Mouse (Mus musculus) activated CD4-positive, CD25-positive, alpha-beta regulatory T cell, adult 4 months (primary cell): Measurements from ENCODE around the gene Tdrd12. TPM values are rescaled to one million over a fixed set of nuclear protein-coding genes. Genes with fewer than 3 reads are reported as not detected.
A peak's percentile ranks its signal among the peaks of the same experiment; 100 is the strongest.
"Not testable (repeated sequence)": the region's sequence is repeated elsewhere in the genome, so short reads cannot be mapped to it uniquely, and the experiment has no call there.

Source experiments
- ATAC-seq: one replicate; pipeline ENCODE4 v1.8.0; 2017
- polyA plus RNA-seq, 2 experiments: library from polyadenylated mRNA; unstranded; fragments of 100-300 nt; shearing (Covaris generic); gene quantifications; one replicate each; pipeline ENCODE4 v1.2.1; 2017

Tdrd12 gene
- polyA plus RNA-seq = not detected

DNA sequence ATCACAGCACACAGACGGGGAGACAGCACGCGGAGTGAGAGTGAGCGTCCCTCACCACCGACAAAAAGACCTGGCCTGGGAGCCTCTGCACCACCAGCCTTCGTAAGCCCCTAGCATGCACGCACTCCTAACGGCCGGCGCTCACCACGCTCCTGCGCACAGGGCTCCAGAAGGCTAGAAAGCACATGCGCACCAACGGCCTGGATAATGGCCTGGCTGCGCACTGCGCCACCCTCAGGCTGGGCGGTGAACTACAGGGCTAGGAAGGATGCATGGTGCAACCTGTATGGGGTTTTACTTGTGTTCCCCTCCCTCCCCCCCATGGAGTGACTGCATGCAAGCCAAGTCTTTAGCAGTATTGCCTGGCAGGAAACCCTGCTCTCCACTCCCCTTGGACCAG lies at the start of gene Tdrd12:
Tdrd12 (minus strand) TSS at position 184 of the 400 bp plus-strand sequence.
- no peak for ATAC-seq

DNA sequence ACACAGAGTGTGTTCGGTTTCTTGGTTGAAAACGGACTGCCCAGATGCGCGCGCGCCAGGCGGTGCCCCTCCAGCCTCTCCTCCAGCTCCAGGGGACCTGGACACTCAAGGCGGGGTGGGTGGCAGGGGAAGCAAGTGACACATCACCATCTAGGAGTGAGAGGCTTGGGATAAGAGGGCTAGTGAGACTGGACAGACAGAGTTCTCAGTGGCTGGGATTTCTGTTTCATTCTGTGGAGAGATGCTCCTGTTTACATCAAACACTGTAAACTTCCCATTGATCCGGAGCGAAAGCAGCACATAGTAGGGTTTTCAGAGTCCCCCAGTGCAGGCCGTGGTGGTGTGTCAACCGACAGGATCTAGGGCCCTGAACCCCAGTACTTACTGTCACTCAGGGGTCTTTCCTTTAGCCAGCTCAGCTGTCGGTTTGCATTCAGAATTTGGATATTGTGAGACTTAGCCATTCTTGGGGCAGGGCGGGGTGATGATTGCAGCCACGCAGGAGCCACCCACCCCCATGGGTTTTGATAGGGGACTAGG lies 49.4 kb upstream of the Tdrd12 start:
- no peak for ATAC-seq

DNA sequence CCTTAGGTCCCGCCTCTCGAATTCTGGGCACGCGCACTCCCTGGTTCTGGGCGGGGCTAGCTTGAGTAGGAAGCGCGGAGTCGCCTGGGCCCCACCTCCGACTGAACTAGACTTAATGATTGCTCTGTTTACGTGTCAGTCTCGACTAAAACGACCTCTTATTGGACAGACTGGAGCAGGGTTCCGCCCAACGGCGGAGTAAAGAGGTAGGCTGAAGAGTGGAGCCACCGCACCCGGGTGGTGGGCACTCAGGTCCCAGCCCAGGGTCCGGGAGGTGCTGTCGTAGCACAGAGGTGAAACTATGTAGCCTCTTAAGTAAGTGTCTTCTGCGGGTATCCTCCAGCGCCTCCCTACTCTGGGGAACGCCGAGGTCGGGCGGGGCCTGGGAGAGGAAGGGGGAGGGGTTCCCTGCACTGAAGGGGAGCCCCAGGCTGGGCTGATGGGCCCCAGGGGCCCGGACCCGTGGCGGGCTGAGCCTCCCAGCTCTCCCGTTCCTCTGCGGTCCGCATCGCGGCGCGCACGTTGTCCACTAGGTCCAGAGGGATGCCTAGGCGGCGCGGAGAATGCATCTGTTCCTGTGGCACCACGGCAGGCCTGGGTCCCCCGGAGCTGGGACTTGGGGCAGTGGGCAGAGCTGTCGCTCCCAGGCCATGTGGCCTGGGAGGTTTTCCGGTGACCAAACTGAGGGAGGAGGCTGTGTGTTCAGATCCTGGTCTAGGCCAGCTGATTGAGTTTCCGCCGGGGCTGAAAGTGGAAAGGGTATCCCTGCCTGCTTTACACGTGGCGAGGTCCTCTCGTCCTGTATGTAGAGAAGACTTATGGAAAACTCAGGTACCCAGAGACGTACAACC lies 48.7 kb upstream of the Tdrd12 start, which contains the start of gene Ankrd27:
Ankrd27 (plus strand) TSS at position 190 of the 851 bp plus-strand sequence.
- ATAC-seq = peak; percentile 98

DNA sequence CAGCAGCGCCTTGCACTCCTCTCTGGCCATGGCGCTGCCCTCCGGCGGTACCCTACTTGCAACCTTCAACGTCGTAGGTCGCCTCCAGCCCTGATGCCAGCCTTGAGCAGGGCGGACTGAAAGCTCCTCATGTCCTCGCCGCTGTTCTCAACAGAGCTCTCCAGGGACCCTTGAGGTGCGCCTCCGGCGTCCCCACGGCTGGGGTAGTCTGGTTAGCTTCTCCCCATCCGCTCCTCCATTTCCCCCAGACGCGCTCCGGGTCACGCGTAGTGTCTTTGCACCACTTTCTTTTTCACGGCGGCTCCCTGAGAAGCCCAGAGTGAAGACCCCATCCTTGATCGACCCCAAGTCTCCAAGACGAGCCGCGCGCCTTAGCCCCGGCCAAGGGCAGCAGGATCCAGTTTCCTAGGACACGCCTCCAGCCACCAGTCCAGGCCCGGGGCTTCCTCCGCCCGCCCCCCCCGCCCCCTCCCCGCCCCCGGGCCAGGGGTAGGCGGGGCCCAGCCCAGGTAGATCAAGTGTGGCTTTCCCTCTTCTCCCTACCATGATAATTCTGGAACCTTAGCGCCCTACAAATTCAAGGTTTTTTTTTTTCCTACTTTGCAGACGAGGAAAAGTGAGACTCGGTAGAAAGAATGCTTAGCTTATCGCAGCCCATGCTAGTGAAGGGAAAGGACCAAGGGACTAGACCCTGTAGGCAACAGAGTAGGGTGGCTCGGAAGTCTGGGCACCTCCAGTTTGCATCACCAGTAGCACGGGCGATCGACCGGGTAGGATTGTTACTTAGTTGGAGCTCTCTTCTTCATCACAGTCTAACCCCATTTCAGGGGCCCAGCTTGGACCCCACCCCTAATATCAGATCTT lies 47.9 kb upstream of the Tdrd12 start, which contains the start of gene Rgs9bp:
Rgs9bp (minus strand) TSS at position 392 of the 864 bp plus-strand sequence.
- peak; percentile 29 for ATAC-seq

DNA sequence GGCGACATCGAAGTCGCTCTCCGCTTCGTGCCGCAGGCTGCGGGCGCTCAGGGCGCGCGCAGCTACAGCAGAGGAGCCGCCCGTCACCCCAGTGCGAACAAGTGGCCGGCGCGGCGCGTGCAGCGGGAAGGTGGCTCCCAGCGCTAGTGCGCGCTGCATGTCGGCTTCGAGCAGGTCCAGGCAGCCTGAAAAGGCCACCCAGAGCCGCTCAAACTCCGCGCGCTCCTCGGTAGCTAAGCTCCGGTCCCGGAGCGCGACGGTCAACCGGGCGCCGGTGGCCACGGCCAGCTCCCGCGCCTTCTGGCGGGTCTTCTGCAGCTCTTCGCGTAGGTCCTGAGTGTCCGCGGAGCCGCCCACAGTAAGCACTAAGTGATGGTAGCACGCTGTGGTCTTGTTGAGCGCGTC lies 47.2 kb upstream of the Tdrd12 start:
- ATAC-seq = no peak

DNA sequence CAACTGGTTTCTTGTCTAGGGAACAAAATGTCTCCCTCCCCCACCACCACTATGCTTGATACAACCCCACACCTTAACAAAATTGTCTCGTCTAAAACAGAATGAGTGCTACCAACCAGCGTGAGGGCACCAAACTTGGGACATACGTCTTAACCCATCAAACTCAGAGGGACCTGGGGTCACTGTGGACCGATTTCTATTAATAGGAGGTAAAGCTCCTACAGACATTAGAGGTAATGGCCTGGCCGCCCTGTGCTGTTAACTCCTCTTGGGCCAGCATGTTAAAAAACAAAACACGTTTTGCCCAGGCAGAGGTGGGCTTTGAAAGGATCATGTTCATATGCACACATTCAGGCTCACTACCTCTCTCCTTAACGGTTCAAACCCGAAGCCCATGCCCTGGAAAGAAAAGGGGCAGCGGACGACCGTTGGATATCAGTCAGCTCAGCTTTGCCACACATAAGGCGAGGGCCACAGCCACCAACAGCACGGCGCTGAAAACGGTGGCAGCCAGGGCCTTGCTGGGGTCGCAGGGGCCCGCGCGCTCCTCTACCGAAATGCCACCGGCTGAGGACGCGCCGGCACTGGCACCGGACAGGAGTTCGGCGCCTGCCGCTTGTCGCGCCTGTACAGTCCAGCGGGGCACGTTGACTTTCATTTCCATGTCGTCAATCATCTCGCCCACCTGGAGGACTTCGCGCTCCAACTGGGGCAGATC lies 46.7 kb upstream of the Tdrd12 start:
- ATAC-seq = no peak

DNA sequence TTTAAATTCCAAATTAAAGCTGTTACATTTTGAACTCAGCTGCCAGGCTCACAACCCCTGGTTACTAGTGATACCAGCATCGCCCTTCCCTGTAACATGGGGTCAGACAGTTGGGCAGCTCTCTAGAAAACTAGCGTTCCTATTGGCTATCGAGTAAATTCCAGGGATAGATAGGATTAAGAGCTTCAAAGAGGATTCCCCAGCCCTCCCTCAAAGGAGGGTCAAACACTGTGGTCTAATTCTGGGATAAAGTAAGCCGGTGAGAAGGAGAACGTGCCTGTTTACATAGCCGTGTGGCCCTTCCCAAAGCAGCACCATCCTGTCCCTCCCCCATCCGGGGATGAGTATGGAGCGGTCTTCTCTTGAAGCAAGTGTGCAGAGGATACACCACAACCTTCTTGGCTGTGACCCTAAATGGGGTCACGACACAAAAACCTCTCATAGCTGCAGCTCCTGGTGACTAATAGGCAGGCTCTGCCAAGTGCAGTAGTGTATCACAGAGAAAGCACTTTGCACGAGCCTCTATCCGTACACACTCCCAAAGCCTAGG lies 46.0 kb upstream of the Tdrd12 start:
- no peak for ATAC-seq

DNA sequence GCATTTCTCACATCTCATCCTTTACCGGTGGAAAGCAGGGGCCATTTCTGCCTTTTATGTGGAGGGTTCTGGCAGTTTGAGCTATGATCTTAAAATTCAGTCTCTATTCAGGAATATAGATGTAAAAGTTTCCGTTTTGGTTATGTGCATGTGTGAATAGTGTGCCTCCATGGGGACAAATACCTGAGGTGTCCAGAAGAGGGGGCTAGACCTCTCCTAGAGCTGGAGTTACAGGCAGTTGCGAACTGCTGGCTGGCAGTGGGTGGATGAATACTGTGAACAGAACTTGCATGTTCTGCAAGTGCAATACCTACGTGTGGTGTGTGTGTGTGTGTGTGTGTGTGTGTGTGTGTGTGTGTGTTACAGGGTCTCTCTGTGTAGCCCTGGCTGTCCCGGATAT lies 45.2 kb upstream of the Tdrd12 start:
- ATAC-seq = no peak

DNA sequence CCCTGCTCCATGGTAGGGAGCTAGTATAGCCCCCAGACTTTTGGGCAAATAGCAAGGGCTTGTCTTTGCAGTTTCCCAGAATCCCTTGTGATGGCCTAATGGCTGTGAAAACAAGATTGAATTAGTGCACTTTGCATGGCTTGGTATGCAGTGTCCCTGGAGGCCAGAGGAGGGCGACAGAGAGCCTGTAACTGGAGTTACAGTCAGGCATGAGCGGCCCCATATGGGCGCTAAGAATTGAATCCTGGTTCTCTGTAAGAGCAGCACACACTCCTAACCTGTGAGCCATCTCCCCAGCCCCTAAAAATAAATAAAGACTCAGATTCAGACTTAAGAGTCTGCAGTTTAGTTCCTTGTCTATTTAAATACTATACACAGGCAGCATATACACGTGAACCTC lies 42.3 kb upstream of the Tdrd12 start:
- peak; percentile 60 for ATAC-seq

DNA sequence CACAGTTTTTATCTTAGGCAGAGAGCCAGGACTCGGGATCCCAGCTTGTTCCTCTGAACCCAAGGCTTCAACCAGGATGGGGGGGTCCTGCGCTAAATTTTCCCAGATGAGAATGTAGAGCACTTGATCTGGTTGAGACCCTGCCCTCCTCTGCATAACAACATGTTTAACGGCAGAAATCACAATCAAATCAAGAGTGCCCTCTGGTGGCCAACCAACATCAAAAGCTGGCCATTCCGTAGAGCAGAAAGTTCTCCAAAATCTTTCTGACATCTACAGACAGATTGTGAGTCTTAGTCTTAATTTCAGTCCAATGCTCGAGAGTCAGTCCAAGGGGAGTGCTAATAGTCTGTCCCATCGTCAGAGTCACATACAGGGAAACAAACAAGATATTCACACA lies 33.3 kb upstream of the Tdrd12 start:
- ATAC-seq = not testable (repeated sequence)

DNA sequence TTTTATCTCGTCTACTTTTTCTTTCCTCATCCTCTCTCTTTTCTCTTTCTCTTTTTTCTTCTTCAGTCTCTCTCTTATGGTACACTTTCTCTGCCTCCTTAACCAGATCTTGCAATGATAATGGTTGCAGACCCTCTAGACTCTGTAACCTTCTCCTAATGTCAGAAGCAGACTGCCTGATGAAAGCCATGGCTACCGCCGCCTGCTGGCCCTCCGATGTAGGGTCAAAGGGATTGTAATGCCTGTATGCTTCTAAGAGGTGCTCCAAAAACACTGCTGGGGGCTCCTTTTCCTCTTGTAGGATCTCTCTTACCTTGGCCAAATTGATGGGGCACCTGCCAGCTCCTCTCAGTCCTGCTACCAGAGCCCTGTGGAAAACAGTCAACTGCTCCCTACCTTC lies 32.2 kb upstream of the Tdrd12 start:
- not testable (repeated sequence) for ATAC-seq

DNA sequence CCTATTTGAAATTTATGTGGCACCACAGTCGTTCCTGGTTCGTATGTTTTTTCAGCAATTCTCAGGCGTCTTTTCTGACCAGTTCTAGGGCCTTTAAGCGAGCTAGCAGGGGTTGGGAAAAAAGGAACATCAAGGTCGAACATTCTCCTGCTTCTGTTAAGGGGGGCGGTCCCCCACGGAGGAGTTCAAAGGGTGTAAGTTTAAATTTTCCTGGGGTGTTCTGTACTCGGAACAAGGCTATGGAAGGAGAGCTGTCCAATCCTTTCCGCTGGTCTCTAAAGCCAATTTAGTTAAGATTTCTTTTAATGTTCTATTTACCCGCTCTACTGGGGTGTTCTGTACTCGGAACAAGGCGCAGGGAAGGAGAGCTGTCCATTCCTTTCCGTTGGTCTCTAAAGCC lies 28.4 kb upstream of the Tdrd12 start:
- ATAC-seq = not testable (repeated sequence)

DNA sequence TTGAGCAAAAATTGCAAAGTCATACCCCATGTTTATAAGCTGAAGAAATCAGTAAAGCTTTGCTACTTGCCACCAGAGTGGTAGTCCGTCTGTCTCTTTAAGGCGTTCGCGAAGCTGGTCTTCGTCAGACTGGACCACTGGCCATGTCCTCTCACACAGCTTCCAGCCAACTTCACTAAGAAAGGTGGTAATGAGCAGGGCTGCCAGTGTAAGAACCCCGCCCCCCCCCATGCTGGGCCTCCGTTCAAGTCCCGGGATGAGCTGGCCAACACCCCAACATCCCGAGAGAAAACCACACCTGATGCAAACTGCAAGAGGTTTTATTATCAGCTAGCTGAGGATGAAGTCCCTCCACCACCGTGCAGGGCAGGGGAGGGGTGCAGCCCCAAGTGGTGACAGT lies 27.3 kb upstream of the Tdrd12 start:
- ATAC-seq = not testable (repeated sequence)

DNA sequence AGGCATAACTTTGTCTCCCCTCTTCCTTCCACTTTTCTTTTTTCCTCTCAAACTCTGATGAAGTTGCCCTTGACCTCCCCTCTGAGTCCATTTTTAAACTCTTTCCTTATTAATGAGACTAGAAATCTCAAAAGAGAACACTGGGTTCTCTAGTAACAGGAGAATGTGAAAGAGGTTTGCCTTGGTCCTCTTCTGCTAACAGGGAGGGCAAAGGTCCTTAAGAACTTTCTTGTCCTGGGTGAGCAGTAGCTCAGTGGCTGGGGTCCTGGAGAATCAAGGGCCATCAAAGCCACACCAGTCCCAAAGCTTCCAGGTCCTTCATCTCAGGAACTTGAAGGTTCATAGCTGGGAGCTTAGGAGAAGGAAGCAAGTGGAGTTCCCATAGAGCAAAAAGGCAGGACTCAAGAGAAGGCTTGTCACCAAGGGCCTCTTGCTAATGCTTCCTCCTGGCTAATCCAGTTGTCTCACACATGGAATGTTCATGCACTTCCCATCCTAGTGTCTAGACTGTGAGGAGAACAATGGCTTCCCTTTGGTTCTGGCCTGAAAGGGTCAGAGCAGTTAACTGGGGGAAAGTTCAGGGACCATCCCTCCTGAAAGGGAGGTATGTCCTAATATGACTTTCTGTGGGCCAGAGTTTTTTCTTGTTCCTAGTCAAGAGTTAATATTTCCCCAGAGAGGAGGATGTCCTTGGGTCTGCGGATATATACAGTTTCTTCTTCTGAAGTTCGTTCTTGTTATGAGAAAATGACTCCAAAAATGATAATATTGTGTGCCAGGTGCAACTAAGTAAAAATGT lies 26.7 kb upstream of the Tdrd12 start:
- ATAC-seq = no peak

DNA sequence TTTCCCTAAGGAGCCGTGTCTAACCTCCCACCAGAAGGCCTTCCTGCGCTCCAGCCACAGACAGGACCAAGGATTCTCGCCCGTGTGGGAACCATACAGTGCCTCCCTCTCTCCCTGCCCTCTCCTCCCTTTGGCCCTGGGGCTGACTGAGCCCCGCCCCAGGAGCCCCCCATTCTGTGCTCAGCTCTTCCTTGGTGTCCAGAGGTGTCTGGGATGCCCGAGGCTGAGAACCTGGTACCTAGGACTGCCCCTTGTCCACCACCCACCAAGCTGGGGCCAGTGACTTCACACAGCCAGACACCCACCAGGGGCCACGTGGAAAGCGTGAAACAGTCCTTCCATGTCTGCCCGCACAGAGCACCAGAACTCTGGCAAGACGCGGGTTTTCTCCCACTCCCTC lies 25.5 kb upstream of the Tdrd12 start:
- ATAC-seq = no peak

DNA sequence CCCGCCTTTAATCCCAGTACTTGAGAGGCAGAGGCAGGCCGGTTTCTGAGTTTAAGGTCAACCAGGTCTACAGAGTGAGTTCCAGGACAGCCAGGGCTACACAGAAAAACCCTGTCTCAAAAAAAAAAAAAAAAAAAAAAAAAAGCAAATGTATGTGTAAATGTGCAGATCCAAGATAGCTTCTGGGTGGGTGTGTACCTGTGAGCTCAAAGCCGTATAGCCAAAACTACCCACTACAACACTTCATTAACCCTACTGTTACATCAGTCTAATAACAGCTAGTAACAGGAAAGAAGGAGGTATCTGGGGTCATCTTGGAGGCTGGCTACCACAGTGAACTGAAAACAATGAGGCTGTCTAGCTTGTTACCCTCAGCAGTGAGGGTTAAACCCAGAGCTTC lies 22.3 kb upstream of the Tdrd12 start:
- no peak for ATAC-seq

DNA sequence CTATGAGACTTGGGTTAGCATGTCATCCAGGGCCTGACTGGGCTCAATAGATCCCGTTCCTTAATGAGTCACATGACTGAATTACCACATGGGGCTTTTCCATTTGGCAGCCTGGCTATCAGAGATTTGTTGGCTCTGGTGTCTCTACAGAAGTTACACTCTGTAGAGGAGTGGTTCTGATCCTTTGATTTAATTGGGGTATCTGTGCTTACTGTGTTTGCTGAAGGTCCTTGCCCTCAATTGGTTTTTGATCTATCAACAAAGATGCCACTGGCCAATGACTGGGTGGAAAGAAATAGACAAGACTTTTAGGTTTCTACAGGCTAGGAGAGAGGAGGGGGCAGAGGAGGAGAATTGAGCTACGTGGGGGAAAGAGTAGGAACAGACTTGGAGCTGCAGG lies 21.1 kb upstream of the Tdrd12 start:
- no peak for ATAC-seq

DNA sequence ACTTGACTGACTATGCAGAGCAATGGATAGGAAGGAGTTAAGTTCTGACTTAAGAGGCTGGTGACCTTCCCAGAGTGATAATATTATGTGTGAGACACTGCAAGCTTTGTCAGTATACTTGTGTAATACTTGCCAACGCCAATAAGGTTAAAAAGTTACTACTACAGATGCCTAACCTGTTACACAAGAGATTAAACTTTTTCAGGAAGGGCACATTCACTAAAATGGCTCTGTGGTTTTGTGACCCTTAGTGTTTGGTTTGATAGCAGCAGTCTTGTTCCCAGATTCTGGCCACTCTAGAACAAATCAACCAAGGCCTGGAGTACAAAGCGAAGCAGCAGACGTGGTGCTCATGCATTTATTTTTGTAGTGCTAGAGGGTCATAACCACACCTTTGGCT lies 20.0 kb upstream of the Tdrd12 start:
- no peak for ATAC-seq

DNA sequence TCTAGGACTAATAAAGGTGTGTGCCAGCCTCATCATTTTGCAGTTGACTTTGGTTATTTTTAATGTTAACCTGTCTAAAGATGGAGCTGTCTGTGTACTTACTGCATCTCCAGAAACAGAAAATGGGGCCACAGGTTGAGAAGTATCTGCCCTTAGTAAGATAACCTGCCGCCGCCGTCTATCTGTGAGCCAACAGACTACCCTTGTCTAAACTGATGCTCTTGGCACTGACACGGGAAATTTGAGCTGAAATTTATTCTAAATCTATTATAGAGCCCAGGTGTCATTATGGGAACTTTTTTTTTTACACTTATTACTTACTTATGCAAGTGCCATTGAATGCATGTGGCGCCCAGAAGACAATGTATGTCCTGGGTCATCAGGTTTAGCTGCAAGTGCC lies 19.4 kb upstream of the Tdrd12 start:
- ATAC-seq = no peak

DNA sequence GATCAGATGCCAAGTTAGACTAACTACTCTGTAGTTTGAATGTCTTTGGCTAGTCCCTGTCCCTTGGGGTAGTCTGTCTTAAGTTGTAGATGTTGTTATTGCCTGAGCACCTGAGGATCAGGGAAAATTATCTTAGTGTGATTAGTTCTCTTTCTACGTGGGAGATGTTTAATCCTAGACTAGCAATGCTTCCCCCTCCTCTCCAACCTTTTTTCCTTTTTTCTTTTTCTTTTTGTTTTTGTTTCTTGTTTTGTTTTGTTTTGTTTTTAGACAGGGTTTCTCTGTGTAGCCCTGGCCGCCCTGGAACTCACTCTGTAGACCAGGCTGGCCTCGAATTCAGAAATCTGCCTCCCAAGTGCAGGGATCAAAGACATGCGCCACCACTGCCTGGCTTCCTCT lies 18.7 kb upstream of the Tdrd12 start, which contains the start of gene Nudt19:
Nudt19 (minus strand) TSS at position 100 of the 399 bp plus-strand sequence.
- ATAC-seq = no peak
